Mouse (Mus musculus) inflammation-experienced regulatory T-cells, adult 6 months (primary cell): Measurements from ENCODE around the gene H2-Q4. TPM values are rescaled to one million over a fixed set of nuclear protein-coding genes. Genes with fewer than 3 reads are reported as not detected.
"Not testable (repeated sequence)": the region's sequence is repeated elsewhere in the genome, so short reads cannot be mapped to it uniquely, and the experiment has no call there.

Experiments used
- ATAC-seq: one replicate; pipeline ENCODE4 v1.8.0; 2017
- polyA plus RNA-seq, 3 experiments: library from polyadenylated mRNA; unstranded; fragments of 100-300 nt; shearing (Covaris generic); gene quantifications; one replicate each; pipeline ENCODE4 v1.2.1; 2017

H2-Q4 gene
- polyA plus RNA-seq, result 10 to 100 TPM; 11.4 to 17.3 (median 16.4) TPM

- peak; percentile 93 for ATAC-seq
These were observed at the start of gene H2-Q4 for GRCm38 (mm10) chr17:35379369-35379728. Gene H2-Q4 (plus strand): TSS chr17:35379617.

GRCm38 (mm10) chr17:35329714-35330113 is 49.7 kb upstream of the H2-Q4 start:
- ATAC-seq, result not testable (repeated sequence)

GRCm38 (mm10) chr17:35331546-35331945 is 47.9 kb upstream of the H2-Q4 start:
- ATAC-seq, result peak; percentile 71

GRCm38 (mm10) chr17:35342071-35342671 is 37.2 kb upstream of the H2-Q4 start, which contains the start of gene H2-Q2:
Gene H2-Q2 (plus strand): TSS chr17:35342242.
- peak; percentile 52 for ATAC-seq

- ATAC-seq, result peak; percentile 52
These were observed 36.5 kb upstream of the H2-Q4 start for GRCm38 (mm10) chr17:35342711-35343476.

GRCm38 (mm10) chr17:35347659-35348058 is 31.8 kb upstream of the H2-Q4 start:
- ATAC-seq, result not testable (repeated sequence)

- ATAC-seq, result peak; percentile 85
These were observed 26.1 kb upstream of the H2-Q4 start for GRCm38 (mm10) chr17:35353275-35353674.

- no peak for ATAC-seq
These were observed 25.3 kb upstream of the H2-Q4 start for GRCm38 (mm10) chr17:35354071-35354470.

- no peak for ATAC-seq
These were observed 22.3 kb upstream of the H2-Q4 start for GRCm38 (mm10) chr17:35357086-35357485.

- ATAC-seq, result no peak
These were observed 20.5 kb upstream of the H2-Q4 start for GRCm38 (mm10) chr17:35358763-35359469.

GRCm38 (mm10) chr17:35359470-35359862 is 20.0 kb upstream of the H2-Q4 start:
- peak; percentile 56 for ATAC-seq

- peak; percentile 12 for ATAC-seq
These were observed 473 bp downstream of the H2-Q4 start for GRCm38 (mm10) chr17:35379729-35380451.

GRCm38 (mm10) chr17:35389796-35390195 is 10.4 kb downstream of the H2-Q4 start:
- not testable (repeated sequence) for ATAC-seq

- not testable (repeated sequence) for ATAC-seq
These were observed 13.3 kb downstream of the H2-Q4 start for GRCm38 (mm10) chr17:35392671-35393070.

GRCm38 (mm10) chr17:35393864-35394800 is 14.7 kb downstream of the H2-Q4 start:
- ATAC-seq, result peak; percentile 95

- not testable (repeated sequence) for ATAC-seq
These were observed 17.5 kb downstream of the H2-Q4 start for GRCm38 (mm10) chr17:35396956-35397355.

GRCm38 (mm10) chr17:35413057-35413456 is 33.6 kb downstream of the H2-Q4 start:
- ATAC-seq, result not testable (repeated sequence)

- ATAC-seq, result peak; percentile 95
These were observed 36.1 kb downstream of the H2-Q4 start for GRCm38 (mm10) chr17:35415273-35416129.

GRCm38 (mm10) chr17:35418772-35419171 is 39.4 kb downstream of the H2-Q4 start:
- ATAC-seq, result no peak

GRCm38 (mm10) chr17:35419564-35419963 is 40.1 kb downstream of the H2-Q4 start:
- not testable (repeated sequence) for ATAC-seq
